Mouse (Mus musculus): ENCODE measurements at regions not wholly inside any gene's neighbourhood (a gene's known extent, or its start where the extent isn't known, plus 50 kb on each side); places are given as distances from the start of the nearest gene placed in this dataset.

- H3K9ac ChIP-seq, result no peak overlapping the region
- no peaks in the 10 kb centered on the region for H3K27me3 ChIP-seq
- H3K36me3 ChIP-seq, result no peaks in the 10 kb centered on the region
- H3K9me3 ChIP-seq, result no peaks in the 10 kb centered on the region
- 74% methylated on average over 1 of the region's 1 CpGs for WGBS
- no peak overlapping the region for H3K4me2 ChIP-seq
- ATAC-seq (ENCODE audit: low FRiP score), result no peak
- no peak overlapping the region for H3K27ac ChIP-seq
- no peak overlapping the region for H3K4me3 ChIP-seq
- no peaks in the 10 kb centered on the region for H3K4me1 ChIP-seq (replicated peaks)
Observed at GRCm38 (mm10) chr12:6211266-6211665, 835.8 kb upstream of the Klhl29 start.

DNA sequence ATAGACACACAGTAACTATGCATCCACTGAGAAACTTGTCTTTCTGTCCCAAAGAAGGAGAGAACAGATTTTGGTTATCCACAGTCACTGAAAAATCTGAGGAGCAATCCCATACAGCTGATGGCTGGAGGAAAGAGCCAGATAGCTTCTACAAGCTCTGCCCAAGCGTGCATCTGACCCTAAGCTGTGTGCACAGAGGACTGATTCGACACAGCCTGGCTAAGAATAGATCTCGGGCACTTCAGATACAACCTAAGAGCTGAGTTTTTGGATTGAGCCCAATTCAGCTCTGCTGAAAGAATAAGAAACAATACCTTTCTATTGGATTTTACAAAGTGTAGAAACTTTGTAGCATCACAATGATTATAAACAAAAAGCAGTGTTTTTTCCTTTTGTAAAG is 813.8 kb upstream of the Klhl29 start:
- Histone ChIP-seq H3K4me2 (no peak overlapping the region), H3K4me1 (replicated peaks) (no peaks in the 10 kb centered on the region), H3K9ac (no peak overlapping the region), H3K27me3 (no peaks in the 10 kb centered on the region), H3K36me3 (no peaks in the 10 kb centered on the region), H3K4me3 (no peak overlapping the region), H3K27ac (no peak overlapping the region), H3K9me3 (no peaks in the 10 kb centered on the region)
- ATAC-seq (ENCODE audit: low FRiP score), result no peak
- 53% methylated on average over 3 of the region's 3 CpGs for WGBS

DNA sequence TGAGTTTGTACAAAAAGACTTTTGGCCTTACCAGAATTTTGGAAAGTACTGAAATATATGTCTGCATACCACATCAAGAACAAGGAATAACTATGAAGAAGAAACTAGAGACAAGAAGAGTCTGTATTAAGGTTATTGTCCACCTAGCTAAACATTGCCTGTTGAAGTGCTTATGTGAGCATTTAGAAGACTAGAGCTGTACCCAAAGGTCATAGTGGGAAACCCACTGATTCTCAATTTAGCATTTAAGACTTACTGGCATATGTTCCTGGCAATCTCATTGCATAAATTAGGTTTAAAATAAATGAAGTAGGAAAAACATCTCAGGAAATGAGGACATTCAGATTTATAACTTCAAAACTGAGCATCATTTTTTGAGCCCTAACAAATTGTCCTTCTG is 793.3 kb upstream of the Klhl29 start:
- Histone ChIP-seq H3K27ac (no peak overlapping the region), H3K36me3 (no peaks in the 10 kb centered on the region), H3K4me1 (replicated peaks) (no peaks in the 10 kb centered on the region), H3K9me3 (no peaks in the 10 kb centered on the region), H3K4me2 (no peak overlapping the region), H3K4me3 (no peak overlapping the region), H3K27me3 (no peaks in the 10 kb centered on the region), H3K9ac (no peak overlapping the region)
- no peak for ATAC-seq (ENCODE audit: low FRiP score)

DNA sequence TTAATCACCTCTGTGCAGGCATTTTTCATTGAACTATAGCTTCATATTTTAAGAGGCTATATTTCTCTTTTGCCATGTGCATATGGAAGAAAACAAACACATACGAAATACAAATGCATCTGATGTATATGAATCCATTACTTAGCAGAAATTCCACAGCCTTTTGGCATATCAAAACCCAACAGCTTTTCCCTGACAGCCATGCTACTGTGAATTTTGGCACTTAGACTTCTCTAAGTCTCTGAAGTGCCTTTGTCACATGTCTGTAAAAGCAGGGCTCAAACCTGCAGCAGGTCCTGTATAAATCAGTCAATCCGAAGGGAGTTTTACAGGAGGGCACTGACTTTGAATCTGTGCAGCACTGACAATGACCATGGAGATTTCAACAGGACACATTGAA is 778.8 kb upstream of the Klhl29 start:
- no peaks in the 10 kb centered on the region for H3K36me3 ChIP-seq
- H3K4me2 ChIP-seq, result no peak overlapping the region
- H3K9ac ChIP-seq, result no peak overlapping the region
- no peaks in the 10 kb centered on the region for H3K4me1 ChIP-seq (replicated peaks)
- no peak overlapping the region for H3K4me3 ChIP-seq
- H3K27ac ChIP-seq, result no peak overlapping the region
- no peaks in the 10 kb centered on the region for H3K9me3 ChIP-seq
- no peaks in the 10 kb centered on the region for H3K27me3 ChIP-seq
- WGBS, result 83% methylated on average over 2 of the region's 2 CpGs
- no peak for ATAC-seq (ENCODE audit: low FRiP score)

- H3K4me2 ChIP-seq, result no peak overlapping the region
- H3K9ac ChIP-seq, result no peak overlapping the region
- no peak overlapping the region for H3K27ac ChIP-seq
- no peaks in the 10 kb centered on the region for H3K9me3 ChIP-seq
- ATAC-seq (ENCODE audit: low FRiP score), result no peak
- WGBS, result 87% methylated on average over 3 of the region's 3 CpGs
- H3K27me3 ChIP-seq, result no peaks in the 10 kb centered on the region
- no peak overlapping the region for H3K4me3 ChIP-seq
- no peaks in the 10 kb centered on the region for H3K36me3 ChIP-seq
- H3K4me1 ChIP-seq (replicated peaks), result no peaks in the 10 kb centered on the region
Observed at GRCm38 (mm10) chr12:6151476-6151875, 776.0 kb upstream of the Klhl29 start.

DNA sequence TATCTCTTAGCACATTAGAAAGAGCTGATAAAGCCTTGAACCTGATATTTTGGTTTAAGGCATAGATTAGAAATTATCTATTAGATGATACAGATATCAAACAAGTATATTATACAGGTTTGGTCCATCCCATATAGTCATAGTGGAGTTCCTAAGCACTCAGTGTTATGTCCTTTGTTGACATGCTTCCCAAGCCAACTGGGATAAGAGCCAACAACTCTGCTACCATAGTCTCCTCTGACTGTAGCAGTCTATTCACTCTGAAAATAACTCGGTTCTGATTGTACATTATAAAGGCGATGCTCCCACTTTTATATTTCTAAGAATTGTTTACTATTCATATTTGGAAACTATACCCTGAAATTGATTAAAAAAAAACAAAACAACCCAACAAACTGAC is 757.0 kb upstream of the Klhl29 start:
- Histone ChIP-seq H3K9ac (no peak overlapping the region), H3K27ac (no peak overlapping the region), H3K4me2 (no peak overlapping the region), H3K4me3 (no peak overlapping the region), H3K27me3 (no peaks in the 10 kb centered on the region), H3K4me1 (replicated peaks) (no peaks in the 10 kb centered on the region), H3K9me3 (no peaks in the 10 kb centered on the region), H3K36me3 (no peaks in the 10 kb centered on the region)
- ATAC-seq (ENCODE audit: low FRiP score), result no peak
- WGBS, result 92% methylated on average over 2 of the region's 2 CpGs

GRCm38 (mm10) chr12:6119557-6119956 is 744.1 kb upstream of the Klhl29 start:
- Histone ChIP-seq H3K27ac (no peak overlapping the region), H3K4me2 (no peak overlapping the region), H3K36me3 (no peaks in the 10 kb centered on the region), H3K4me3 (no peak overlapping the region), H3K9ac (no peak overlapping the region), H3K4me1 (replicated peaks) (no peaks in the 10 kb centered on the region), H3K27me3 (no peaks in the 10 kb centered on the region), H3K9me3 (no peaks in the 10 kb centered on the region)
- WGBS, result 85% methylated on average over 3 of the region's 3 CpGs
- ATAC-seq (ENCODE audit: low FRiP score), result no peak

GRCm38 (mm10) chr12:6115254-6115653 is 739.8 kb upstream of the Klhl29 start:
- Histone ChIP-seq H3K4me3 (no peak overlapping the region), H3K4me1 (replicated peaks) (no peaks in the 10 kb centered on the region), H3K36me3 (no peaks in the 10 kb centered on the region), H3K9me3 (no peaks in the 10 kb centered on the region), H3K27me3 (no peaks in the 10 kb centered on the region), H3K27ac (no peak overlapping the region), H3K9ac (no peak overlapping the region), H3K4me2 (no peak overlapping the region)
- 94% methylated on average over 1 of the region's 1 CpGs for WGBS
- no peak for ATAC-seq (ENCODE audit: low FRiP score)

GRCm38 (mm10) chr12:6097295-6097694 is 721.8 kb upstream of the Klhl29 start:
- Histone ChIP-seq H3K4me1 (replicated peaks) (no peaks in the 10 kb centered on the region), H3K27ac (no peak overlapping the region), H3K9ac (no peak overlapping the region), H3K27me3 (no peaks in the 10 kb centered on the region), H3K36me3 (no peaks in the 10 kb centered on the region), H3K4me3 (no peak overlapping the region), H3K9me3 (no peaks in the 10 kb centered on the region), H3K4me2 (no peak overlapping the region)
- WGBS, result 67% methylated on average over 1 of the region's 1 CpGs
- no peak for ATAC-seq (ENCODE audit: low FRiP score)

GRCm38 (mm10) chr12:6087627-6088350 is 712.3 kb upstream of the Klhl29 start:
- Histone ChIP-seq H3K27me3 (no peaks in the 10 kb centered on the region), H3K9ac (no peak overlapping the region), H3K4me1 (replicated peaks) (peaks cover 10% of the 10 kb centered on the region), H3K36me3 (no peaks in the 10 kb centered on the region), H3K4me2 (no peak overlapping the region), H3K4me3 (no peak overlapping the region), H3K9me3 (no peaks in the 10 kb centered on the region), H3K27ac (0 out of 2 replicates have a peak overlapping the region, but pooled peaks have one; percentile 27)
- 45% methylated on average over 3 of the region's 3 CpGs for WGBS
- ATAC-seq (ENCODE audit: low FRiP score), result peak; percentile 32; the same call in 1 of the 2 replicates

- no peak overlapping the region for H3K4me3 ChIP-seq
- no peak for ATAC-seq (ENCODE audit: low FRiP score)
- H3K4me1 ChIP-seq (replicated peaks), result peaks cover 10% of the 10 kb centered on the region
- H3K27ac ChIP-seq, result no peak overlapping the region
- 56% methylated on average over 2 of the region's 2 CpGs for WGBS
- no peak overlapping the region for H3K4me2 ChIP-seq
- H3K27me3 ChIP-seq, result no peaks in the 10 kb centered on the region
- no peaks in the 10 kb centered on the region for H3K36me3 ChIP-seq
- no peak overlapping the region for H3K9ac ChIP-seq
- H3K9me3 ChIP-seq, result no peaks in the 10 kb centered on the region
Observed at GRCm38 (mm10) chr12:6087071-6087470, 711.6 kb upstream of the Klhl29 start.

- Histone ChIP-seq H3K4me3 (no peak overlapping the region), H3K9me3 (no peaks in the 10 kb centered on the region), H3K4me1 (replicated peaks) (peaks cover 7% of the 10 kb centered on the region), H3K36me3 (no peaks in the 10 kb centered on the region), H3K4me2 (no peak overlapping the region), H3K27ac (peak overlapping the region; percentile 55; the same call in 1 of the 2 replicates), H3K27me3 (no peaks in the 10 kb centered on the region), H3K9ac (no peak overlapping the region)
- ATAC-seq (ENCODE audit: low FRiP score), result peak; percentile 49; the same call in 1 of the 2 replicates
- WGBS, result 38% methylated on average over 9 of the region's 9 CpGs
Observed at GRCm38 (mm10) chr12:6046866-6047689, 671.6 kb upstream of the Klhl29 start.

DNA sequence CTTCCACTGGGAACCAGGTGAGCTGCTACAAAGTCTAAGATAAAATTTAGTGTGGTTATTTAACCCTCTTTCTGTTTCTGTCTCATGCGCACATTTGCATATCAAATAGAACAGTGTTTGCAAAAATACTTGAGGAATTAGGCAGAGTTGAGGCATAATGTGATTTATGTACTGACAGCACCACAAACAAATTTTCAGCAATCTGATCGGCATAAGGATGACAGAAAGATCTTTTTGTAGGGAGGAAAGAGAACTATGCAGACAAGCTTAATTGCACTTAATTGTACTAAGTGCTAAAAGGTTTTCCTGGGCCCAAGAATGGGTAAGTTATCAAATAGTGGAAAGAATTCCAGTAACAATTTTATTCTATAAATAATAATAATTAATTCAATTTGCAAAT is 670.6 kb upstream of the Klhl29 start:
- WGBS, result 77% methylated on average over 2 of the region's 2 CpGs
- H3K4me1 ChIP-seq (replicated peaks), result peaks cover 7% of the 10 kb centered on the region
- no peak overlapping the region for H3K9ac ChIP-seq
- no peak overlapping the region for H3K4me2 ChIP-seq
- H3K36me3 ChIP-seq, result no peaks in the 10 kb centered on the region
- no peaks in the 10 kb centered on the region for H3K27me3 ChIP-seq
- H3K27ac ChIP-seq, result no peak overlapping the region
- H3K9me3 ChIP-seq, result no peaks in the 10 kb centered on the region
- ATAC-seq (ENCODE audit: low FRiP score), result no peak
- no peak overlapping the region for H3K4me3 ChIP-seq

Data from hindbrain, embryonic 13.5 days (tissue).